Mouse (Mus musculus): ENCODE measurements at regions not wholly inside any gene's neighbourhood (a gene's known extent, or its start where the extent isn't known, plus 50 kb on each side); places are given as distances from the start of the nearest gene placed in this dataset.
A peak's percentile ranks its signal among the peaks of the same experiment; 100 is the strongest.

DNA sequence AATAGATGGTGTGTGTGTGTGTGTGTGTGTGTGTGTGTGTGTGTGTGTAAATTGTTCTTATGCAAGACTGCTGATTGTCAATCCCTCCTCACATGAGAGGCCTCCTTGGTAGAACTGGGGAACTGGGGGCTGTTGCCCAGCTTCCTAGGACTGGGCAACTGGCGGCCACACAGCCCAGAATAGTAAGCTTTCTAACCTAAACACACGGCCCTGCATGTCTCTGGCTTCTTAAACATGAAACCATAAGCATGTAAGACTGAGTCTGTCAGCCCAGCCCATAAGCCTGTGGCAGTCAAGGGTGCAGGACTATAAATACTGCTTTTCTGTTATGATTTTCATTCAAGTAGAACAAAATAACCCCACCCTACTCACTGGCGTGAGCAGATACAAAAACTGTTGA lies 60.7 kb downstream of the Ifng start:
- 89% methylated on average over 3 of the region's 3 CpGs for WGBS
- H3K4me1 ChIP-seq (replicated peaks) = peaks cover 9% of the 10 kb centered on the region
- no peaks in the 10 kb centered on the region for H3K27me3 ChIP-seq
- no peak overlapping the region for H3K4me2 ChIP-seq
- no peak overlapping the region for H3K27ac ChIP-seq
- no peaks in the 10 kb centered on the region for H3K36me3 ChIP-seq
- ATAC-seq (ENCODE audit: low FRiP score) = no peak
- H3K9ac ChIP-seq = no peak overlapping the region
- H3K9me3 ChIP-seq = no peaks in the 10 kb centered on the region
- H3K4me3 ChIP-seq = no peak overlapping the region

DNA sequence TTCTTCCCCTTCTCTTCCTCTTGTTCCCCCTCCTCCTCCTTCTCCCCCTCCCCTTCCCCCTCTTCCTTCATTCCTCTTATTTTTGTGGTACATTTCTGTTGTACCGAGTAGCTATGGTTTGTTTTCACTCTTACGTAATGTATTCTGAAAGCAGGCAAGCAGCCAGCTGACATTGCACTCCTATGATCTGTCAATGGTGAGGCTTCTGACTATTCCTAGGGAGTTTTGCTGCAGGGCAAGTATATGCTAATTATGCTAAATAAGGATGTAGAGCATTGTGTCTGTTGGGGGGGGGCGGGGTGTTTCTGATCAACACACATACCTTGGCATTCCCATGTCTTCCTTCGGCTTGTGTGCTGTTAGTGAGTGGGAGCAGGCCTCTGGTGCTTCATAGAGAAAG lies 64.0 kb downstream of the Ifng start:
- 57% methylated on average over 4 of the region's 4 CpGs for WGBS

DNA sequence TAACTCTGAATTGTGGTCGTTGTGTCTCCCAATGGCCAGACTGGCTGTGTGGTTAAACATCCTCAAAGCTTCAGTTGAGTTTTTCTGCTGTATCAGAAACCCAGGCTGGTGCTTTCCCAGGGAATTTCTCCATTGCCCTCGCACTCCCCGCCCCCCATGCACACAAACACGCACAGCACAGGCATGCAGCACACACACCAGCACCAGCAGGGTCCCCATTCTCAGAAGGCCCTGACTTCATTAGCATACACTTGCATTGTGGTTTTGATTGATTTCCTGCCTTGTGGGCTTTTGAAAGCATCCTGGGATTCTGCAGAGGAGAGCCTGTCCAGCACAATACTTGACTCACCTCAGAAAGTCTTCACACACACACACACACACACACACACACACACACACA lies 65.3 kb downstream of the Ifng start:
- no peaks in the 10 kb centered on the region for H3K36me3 ChIP-seq
- peaks cover 10% of the 10 kb centered on the region for H3K4me1 ChIP-seq (replicated peaks)
- peak; percentile 43; the same call in 1 of the 2 replicates for ATAC-seq (ENCODE audit: low FRiP score)
- H3K4me2 ChIP-seq = no peak overlapping the region
- H3K27me3 ChIP-seq = no peaks in the 10 kb centered on the region
- no peaks in the 10 kb centered on the region for H3K9me3 ChIP-seq
- no peak overlapping the region for H3K27ac ChIP-seq
- WGBS = 19% methylated on average over 4 of the region's 4 CpGs
- H3K4me3 ChIP-seq = no peak overlapping the region
- H3K9ac ChIP-seq = no peak overlapping the region

More for the DNA sequence above, 64.0 kb downstream of the Ifng start:
- Histone ChIP-seq H3K4me3 (no peak overlapping the region), H3K27me3 (no peaks in the 10 kb centered on the region), H3K9me3 (no peaks in the 10 kb centered on the region), H3K9ac (no peak overlapping the region), H3K4me1 (replicated peaks) (peaks cover 10% of the 10 kb centered on the region), H3K4me2 (no peak overlapping the region), H3K27ac (no peak overlapping the region), H3K36me3 (no peaks in the 10 kb centered on the region)
- no peak for ATAC-seq (ENCODE audit: low FRiP score)

DNA sequence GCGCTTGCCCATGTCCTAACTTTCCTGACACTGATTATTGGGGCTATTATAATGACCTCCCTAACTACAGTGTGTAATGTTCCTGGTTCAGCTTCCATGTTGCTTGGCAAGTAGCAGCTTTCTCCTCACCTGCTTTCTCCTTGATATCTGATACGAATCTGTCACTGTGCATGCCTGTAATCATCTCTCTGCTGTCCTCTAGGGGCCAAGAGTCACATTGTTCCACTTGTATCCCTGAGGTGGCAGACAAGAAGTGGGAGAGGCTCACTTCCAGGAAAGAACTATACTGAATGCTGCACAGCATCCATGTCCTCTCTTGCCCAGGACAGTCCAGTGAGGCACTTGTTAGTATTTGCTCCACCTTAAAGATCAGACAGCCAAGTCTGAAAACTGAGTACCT lies 66.8 kb downstream of the Ifng start:
- H3K4me2 ChIP-seq = no peak overlapping the region
- WGBS = 55% methylated on average over 2 of the region's 2 CpGs
- H3K27me3 ChIP-seq = no peaks in the 10 kb centered on the region
- no peak for ATAC-seq (ENCODE audit: low FRiP score)
- no peak overlapping the region for H3K4me3 ChIP-seq
- H3K9me3 ChIP-seq = no peaks in the 10 kb centered on the region
- no peak overlapping the region for H3K27ac ChIP-seq
- H3K4me1 ChIP-seq (replicated peaks) = peaks cover 10% of the 10 kb centered on the region
- no peak overlapping the region for H3K9ac ChIP-seq
- no peaks in the 10 kb centered on the region for H3K36me3 ChIP-seq

DNA sequence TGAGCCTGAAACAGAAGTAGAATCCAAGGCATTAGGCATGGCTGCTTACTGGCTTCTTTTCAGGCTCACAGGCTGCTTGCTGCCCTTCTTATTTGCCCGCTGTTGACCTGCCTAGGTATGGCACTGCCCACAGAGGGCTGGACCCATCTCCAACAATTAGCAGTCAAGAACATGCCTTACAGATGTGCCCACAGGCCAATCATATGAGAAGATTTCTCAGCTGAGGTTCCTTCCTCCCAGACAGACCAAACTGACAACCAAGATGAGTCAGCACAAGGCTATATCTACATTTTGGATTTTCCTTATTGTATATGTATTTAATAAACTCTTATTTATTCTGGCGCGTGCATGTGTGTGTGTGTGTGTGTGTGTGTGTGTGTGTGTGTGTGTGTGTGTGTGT lies 76.0 kb downstream of the Ifng start:
- Histone ChIP-seq H3K36me3 (no peaks in the 10 kb centered on the region), H3K4me3 (no peak overlapping the region), H3K4me2 (no peak overlapping the region), H3K4me1 (replicated peaks) (no peaks in the 10 kb centered on the region), H3K9ac (no peak overlapping the region), H3K27ac (no peak overlapping the region), H3K9me3 (no peaks in the 10 kb centered on the region), H3K27me3 (no peaks in the 10 kb centered on the region)
- WGBS = 97% methylated on average over 3 of the region's 3 CpGs
- no peak for ATAC-seq (ENCODE audit: low FRiP score)

DNA sequence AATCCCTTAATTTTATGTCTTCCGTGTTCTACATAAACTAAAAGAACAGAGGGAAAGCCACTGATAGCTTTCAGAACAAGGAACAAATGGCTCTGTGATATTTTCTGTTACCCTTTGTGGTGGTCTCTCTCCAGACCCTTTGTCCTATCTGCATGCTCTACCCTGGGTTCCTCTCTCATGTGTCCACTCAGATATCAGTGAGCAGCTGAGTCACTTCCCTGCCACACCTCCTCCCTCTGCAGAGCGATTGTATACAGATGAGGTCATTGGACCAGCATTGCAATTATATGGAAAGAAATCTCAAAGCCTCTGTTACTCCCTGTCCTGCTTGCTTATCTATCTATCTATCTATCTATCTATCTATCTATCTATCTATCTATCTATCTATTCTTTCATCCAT lies 77.1 kb downstream of the Ifng start:
- no peak for ATAC-seq (ENCODE audit: low FRiP score)
- WGBS = 89% methylated on average over 2 of the region's 2 CpGs
- Histone ChIP-seq H3K4me3 (no peak overlapping the region), H3K9me3 (no peaks in the 10 kb centered on the region), H3K9ac (no peak overlapping the region), H3K4me1 (replicated peaks) (no peaks in the 10 kb centered on the region), H3K27me3 (no peaks in the 10 kb centered on the region), H3K27ac (no peak overlapping the region), H3K4me2 (no peak overlapping the region), H3K36me3 (no peaks in the 10 kb centered on the region)

DNA sequence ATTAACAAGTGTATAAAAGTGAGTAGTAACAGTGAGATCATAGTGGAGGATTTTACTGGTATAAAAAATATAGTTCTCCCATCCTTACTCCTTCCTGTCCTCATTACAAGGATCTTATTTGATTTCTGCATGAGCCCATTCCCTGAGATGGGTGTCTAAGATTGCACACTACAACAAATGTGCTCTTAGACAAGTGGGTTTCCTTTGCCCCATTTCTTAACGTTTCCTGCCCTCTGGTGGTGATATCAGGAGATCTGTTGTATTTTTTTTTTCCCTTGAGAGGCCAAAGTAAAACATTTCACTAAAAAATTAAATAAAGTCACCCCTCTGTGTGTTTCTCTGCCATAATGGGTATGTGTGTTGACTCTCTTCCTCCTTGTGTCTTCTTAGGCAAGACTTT lies 105.1 kb downstream of the Ifng start:
- Histone ChIP-seq H3K27ac (no peak overlapping the region), H3K36me3 (no peaks in the 10 kb centered on the region), H3K27me3 (no peaks in the 10 kb centered on the region), H3K4me2 (no peak overlapping the region), H3K9me3 (no peaks in the 10 kb centered on the region), H3K9ac (no peak overlapping the region), H3K4me1 (replicated peaks) (no peaks in the 10 kb centered on the region), H3K4me3 (no peak overlapping the region)
- WGBS = 18% methylated on average over 1 of the region's 1 CpGs
- ATAC-seq (ENCODE audit: low FRiP score) = no peak

DNA sequence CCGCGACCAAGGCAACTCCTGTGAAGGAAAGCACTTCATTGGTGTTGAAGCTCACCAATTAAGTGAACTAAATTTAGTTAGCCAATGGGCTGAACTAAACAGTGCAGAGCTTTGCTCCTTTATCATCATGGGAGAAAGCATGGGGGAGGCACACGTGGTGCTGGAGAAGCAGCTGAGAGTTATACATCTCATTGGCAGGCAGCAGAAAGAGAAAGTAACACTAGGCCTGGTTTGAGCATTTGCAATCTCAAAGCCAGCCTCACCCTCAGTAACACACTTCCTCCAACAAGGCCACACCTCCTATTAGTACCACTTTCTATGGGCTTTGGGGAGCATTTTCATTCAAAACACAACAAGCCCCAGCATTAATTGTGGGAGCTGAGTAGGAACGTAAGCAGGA lies 109.4 kb downstream of the Ifng start:
- H3K27ac ChIP-seq = no peak overlapping the region
- H3K4me2 ChIP-seq = no peak overlapping the region
- no peaks in the 10 kb centered on the region for H3K36me3 ChIP-seq
- H3K27me3 ChIP-seq = no peaks in the 10 kb centered on the region
- 79% methylated on average over 4 of the region's 4 CpGs for WGBS
- H3K9ac ChIP-seq = no peak overlapping the region
- no peak overlapping the region for H3K4me3 ChIP-seq
- ATAC-seq (ENCODE audit: low FRiP score) = no peak
- no peaks in the 10 kb centered on the region for H3K4me1 ChIP-seq (replicated peaks)
- no peaks in the 10 kb centered on the region for H3K9me3 ChIP-seq

DNA sequence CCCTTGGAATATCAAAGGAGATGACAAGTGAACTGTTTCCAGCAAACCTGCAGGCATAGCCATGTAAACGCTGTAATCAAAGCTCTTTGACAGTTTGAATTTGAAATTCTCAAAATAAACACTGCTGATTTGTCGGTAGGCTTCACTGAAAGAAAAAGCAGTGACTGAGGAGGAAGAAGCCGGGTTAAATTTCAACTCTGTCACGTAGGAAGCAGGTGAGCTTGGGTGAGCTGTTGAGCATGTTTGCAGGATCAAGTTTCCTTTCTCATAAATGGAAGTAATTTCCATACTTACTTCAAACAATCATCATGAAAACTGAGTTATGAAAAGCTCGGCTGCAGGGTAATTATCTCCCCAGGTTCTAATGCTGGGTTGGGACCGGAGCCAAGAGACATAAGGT lies 118.0 kb downstream of the Ifng start:
- no peak for ATAC-seq (ENCODE audit: low FRiP score)
- WGBS = 80% methylated on average over 6 of the region's 6 CpGs

DNA sequence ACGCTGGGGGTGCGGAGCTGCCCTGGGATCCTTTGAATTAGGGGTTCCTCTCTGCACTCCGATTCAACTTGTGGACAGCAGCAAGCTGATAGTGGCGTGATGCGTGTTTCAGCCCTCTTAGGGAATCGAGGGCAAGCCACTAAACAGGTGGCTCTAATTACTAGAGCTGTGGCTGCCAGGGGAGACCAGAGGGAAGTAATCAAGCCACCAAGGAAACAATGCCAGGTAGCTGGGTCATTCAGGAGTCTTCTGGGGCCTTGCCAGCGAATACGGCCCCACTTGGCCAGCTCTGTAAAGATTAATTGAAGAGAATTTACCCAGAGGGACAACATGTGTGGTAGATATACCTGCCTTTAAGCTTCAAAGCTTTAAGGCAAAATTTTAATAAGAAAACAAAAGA lies 123.2 kb downstream of the Ifng start:
- no peak overlapping the region for H3K4me3 ChIP-seq
- H3K4me1 ChIP-seq (replicated peaks) = no peaks in the 10 kb centered on the region; the same call in 1 of the 2 replicates
- H3K9ac ChIP-seq = no peak overlapping the region
- H3K36me3 ChIP-seq = no peaks in the 10 kb centered on the region
- H3K27ac ChIP-seq = no peak overlapping the region
- H3K27me3 ChIP-seq = no peaks in the 10 kb centered on the region
- H3K4me2 ChIP-seq = no peak overlapping the region
- H3K9me3 ChIP-seq = no peaks in the 10 kb centered on the region
- WGBS = 70% methylated on average over 8 of the region's 8 CpGs
- ATAC-seq (ENCODE audit: low FRiP score) = no peak

More for the DNA sequence above, 118.0 kb downstream of the Ifng start:
- H3K9me3 ChIP-seq = no peaks in the 10 kb centered on the region
- H3K9ac ChIP-seq = no peak overlapping the region
- no peaks in the 10 kb centered on the region for H3K36me3 ChIP-seq
- H3K27ac ChIP-seq = no peak overlapping the region
- no peaks in the 10 kb centered on the region for H3K27me3 ChIP-seq
- no peak overlapping the region for H3K4me2 ChIP-seq
- no peak overlapping the region for H3K4me3 ChIP-seq
- no peaks in the 10 kb centered on the region for H3K4me1 ChIP-seq (replicated peaks)

DNA sequence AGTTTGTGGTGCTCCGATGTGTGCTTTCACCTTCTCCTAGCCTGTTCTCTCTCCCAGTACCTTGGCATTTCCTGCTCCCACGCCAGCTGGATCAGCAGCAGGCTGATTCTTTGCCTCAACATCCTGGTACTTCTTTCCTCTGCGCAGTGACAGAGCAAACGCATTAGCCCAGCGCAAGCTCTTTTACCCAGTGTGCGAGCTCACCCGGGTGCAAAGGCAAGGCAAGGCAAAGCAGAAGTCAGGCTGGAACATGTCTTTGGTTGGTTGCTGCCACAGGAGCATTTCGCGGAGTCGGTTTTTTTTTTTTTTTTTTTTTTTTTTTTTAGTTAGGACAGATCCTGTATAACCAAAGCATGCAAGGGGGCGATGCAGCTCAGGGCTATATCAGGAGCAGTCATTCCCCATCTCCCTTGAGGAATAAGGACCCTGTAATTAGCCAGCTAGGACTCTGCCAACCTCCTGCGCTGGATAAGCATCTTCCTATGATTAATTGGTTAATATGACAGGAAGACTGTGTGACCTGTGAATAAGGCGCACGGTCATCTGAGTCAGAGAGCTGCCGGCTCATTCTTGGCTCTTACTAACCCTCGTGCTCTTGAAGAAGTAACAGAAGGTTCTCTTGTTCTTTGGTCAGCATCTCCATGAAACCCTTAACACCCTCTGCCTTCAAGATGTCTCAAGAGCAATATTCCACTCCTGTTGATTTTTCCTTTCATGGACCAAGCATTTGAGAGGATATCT lies 123.9 kb downstream of the Ifng start:
- no peak overlapping the region for H3K4me2 ChIP-seq
- H3K4me3 ChIP-seq = no peak overlapping the region
- no peaks in the 10 kb centered on the region; the same call in 1 of the 2 replicates for H3K4me1 ChIP-seq (replicated peaks)
- no peaks in the 10 kb centered on the region for H3K36me3 ChIP-seq
- no peaks in the 10 kb centered on the region for H3K9me3 ChIP-seq
- 80% methylated on average over 16 of the region's 16 CpGs for WGBS
- no peaks in the 10 kb centered on the region for H3K27me3 ChIP-seq
- no peak overlapping the region for H3K9ac ChIP-seq
- ATAC-seq (ENCODE audit: low FRiP score) = no peak
- no peak overlapping the region for H3K27ac ChIP-seq

DNA sequence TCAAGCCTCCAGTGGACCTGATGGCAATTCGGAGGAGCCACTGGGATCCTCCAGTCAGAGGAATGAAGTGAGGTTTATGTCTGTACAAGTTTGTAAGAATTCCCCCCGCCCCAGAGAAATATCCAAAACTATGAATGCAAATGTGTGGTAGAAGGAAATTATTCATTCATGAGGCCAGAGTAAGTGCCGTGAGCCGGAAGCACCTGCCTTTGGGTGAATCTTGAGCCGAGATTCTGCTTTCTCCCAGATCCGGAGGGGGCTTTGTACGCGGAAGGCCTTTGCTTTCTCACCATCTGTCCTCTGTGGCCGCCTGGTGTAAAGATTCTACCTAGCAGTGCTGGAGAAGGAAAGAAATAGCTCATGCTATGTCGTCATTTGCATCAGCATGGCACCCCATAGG lies 127.8 kb downstream of the Ifng start:
- no peaks in the 10 kb centered on the region for H3K27me3 ChIP-seq
- WGBS = 81% methylated on average over 10 of the region's 10 CpGs
- no peak overlapping the region for H3K4me2 ChIP-seq
- H3K36me3 ChIP-seq = no peaks in the 10 kb centered on the region
- ATAC-seq (ENCODE audit: low FRiP score) = no peak
- H3K4me3 ChIP-seq = no peak overlapping the region
- H3K9me3 ChIP-seq = no peaks in the 10 kb centered on the region
- H3K4me1 ChIP-seq (replicated peaks) = no peaks in the 10 kb centered on the region; the same call in 1 of the 2 replicates
- no peak overlapping the region for H3K9ac ChIP-seq
- H3K27ac ChIP-seq = no peak overlapping the region

DNA sequence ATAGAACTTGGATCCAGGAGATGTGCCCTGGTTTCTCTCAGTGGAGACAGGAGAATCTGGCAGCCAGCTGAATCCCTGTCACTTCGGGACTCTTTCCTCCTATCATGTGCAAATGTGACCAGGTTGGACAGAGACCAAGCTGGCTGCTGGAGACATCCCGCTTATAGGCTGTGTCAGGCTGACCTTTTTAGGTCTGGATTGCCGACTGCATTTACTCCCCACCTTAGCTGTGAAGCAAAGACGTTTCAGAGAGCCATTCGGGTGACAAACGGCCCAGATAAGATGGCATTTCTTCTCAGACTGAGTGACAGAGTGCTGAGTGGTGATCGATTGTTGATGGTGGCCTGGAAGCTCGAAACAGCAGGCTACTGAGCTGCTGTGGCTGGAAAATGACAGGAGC lies 128.6 kb downstream of the Ifng start:
- H3K27me3 ChIP-seq = no peaks in the 10 kb centered on the region
- H3K4me1 ChIP-seq (replicated peaks) = no peaks in the 10 kb centered on the region
- no peak overlapping the region for H3K9ac ChIP-seq
- 57% methylated on average over 8 of the region's 8 CpGs for WGBS
- ATAC-seq (ENCODE audit: low FRiP score) = no peak
- H3K4me3 ChIP-seq = no peak overlapping the region
- no peak overlapping the region for H3K4me2 ChIP-seq
- no peaks in the 10 kb centered on the region for H3K36me3 ChIP-seq
- no peaks in the 10 kb centered on the region for H3K9me3 ChIP-seq
- H3K27ac ChIP-seq = no peak overlapping the region

All from hindbrain, embryonic 13.5 days (tissue).